Mouse (Mus musculus) stomach, embryonic 16.5 days (tissue): ENCODE measurements around the gene Phldb2. TPM values are rescaled to one million over a fixed set of nuclear protein-coding genes. Genes with fewer than 3 reads are reported as not detected.
A peak's percentile ranks its signal among the peaks of the same experiment; 100 is the strongest.

Experiments
- ATAC-seq: fragments of 200-750 bp; cut with Nextera tagmentation; 2 replicates; pipeline ENCODE4 v1.8.0; 2017; ENCODE audit warnings: moderate number of reproducible peaks, moderate TSS enrichment; ENCODE audit not compliant: insufficient read depth, low FRiP score
- H3K27ac ChIP-seq: fragments of 300-500 bp; sonication (generic); 2 replicates; pipeline ENCODE4 v1.5.1; 2014; ENCODE audit warnings: low read length
- H3K27me3 ChIP-seq: fragments of 300-500 bp; sonication (generic); 2 replicates; pipeline ENCODE4 v1.6.1; 2014; ENCODE audit warnings: low read length, control low read depth, mixed read lengths; ENCODE audit not compliant: control insufficient read depth, insufficient read depth
- H3K36me3 ChIP-seq: fragments of 300-500 bp; sonication (generic); 2 replicates; pipeline ENCODE4 v1.6.1; 2014; ENCODE audit warnings: low read length; ENCODE audit not compliant: control insufficient read depth, insufficient read depth
- H3K4me1 ChIP-seq: fragments of 300-500 bp; sonication (generic); 2 replicates; pipeline ENCODE4 v1.6.1; 2014; ENCODE audit warnings: low read length, control low read depth, mixed read lengths; ENCODE audit not compliant: control insufficient read depth, insufficient read depth
- H3K4me2 ChIP-seq: fragments of 300-500 bp; sonication (generic); 2 replicates; pipeline ENCODE4 v1.6.1; 2014; ENCODE audit warnings: low read depth, low read length, mixed read lengths
- H3K4me3 ChIP-seq: fragments of 300-500 bp; sonication (generic); replicated peaks from 2 replicates; pipeline ENCODE4 v1.5.1; 2014; ENCODE audit warnings: mild to moderate bottlenecking, low read length
- H3K9ac ChIP-seq: fragments of 300-500 bp; sonication (generic); 2 replicates; pipeline ENCODE4 v1.6.1; 2014; ENCODE audit warnings: low read length
- H3K9me3 ChIP-seq: fragments of 300-500 bp; sonication (generic); replicated peaks from 2 replicates; pipeline ENCODE4 v1.6.1; 2016; ENCODE audit warnings: low read length, control low read depth; ENCODE audit not compliant: control insufficient read depth
- WGBS: fragments of 180-500 bp; shearing (Covaris S2); extraction: QIAGEN DNeasy Blood & Tissue Kit; methylation state at CpG from one replicate; pipeline ENCODE4 v1.1.7; 2014; 5-methylcytosine and 5-hydroxymethylcytosine counted together
- polyA plus RNA-seq: library from polyadenylated mRNA; unstranded; fragments of >200 nt; fragmentation: Nextera tagmentation; extraction: Ambion mirVana; gene quantifications from 2 replicates; pipeline ENCODE4 v1.2.1, GENCODE M21; 2015

The Phldb2 gene
- polyA plus RNA-seq, 1 experiment from 2014 or later: 28.3 TPM

DNA sequence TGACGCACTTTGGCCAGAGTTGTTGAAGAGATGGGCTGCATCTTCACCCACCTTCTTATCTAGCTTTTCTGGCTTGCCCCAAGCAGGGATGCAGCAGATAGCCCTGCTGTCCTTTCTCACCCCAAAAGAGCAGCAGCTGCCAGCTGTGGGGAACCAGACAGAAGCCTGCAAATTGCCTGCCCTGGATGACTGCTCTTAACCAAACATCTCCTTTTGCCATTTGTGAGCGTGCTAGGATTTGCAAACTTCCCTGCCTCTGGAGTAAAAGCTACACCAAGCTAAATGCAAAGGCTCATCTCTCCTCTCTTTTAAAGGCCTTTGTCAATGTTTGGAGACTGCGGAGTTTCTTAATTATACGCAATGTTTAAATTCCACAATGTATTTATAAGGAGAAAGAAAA is 111.0 kb downstream of the Phldb2 start:
- 42% methylated on average over 4 of the region's 4 CpGs for WGBS
- peak overlapping the region; percentile 84 for H3K4me3 ChIP-seq
- H3K36me3 ChIP-seq: no peaks in the 10 kb centered on the region
- 0 out of 2 replicates have a peak overlapping the region, but pooled peaks have one; percentile 34 for H3K27ac ChIP-seq
- no peaks in the 10 kb centered on the region for H3K9me3 ChIP-seq
- peaks cover 29% of the 10 kb centered on the region for H3K4me1 ChIP-seq
- H3K27me3 ChIP-seq: no peaks in the 10 kb centered on the region
- peak overlapping the region; percentile 75 for H3K4me2 ChIP-seq
- no peak for ATAC-seq
- H3K9ac ChIP-seq: peak overlapping the region; percentile 49

DNA sequence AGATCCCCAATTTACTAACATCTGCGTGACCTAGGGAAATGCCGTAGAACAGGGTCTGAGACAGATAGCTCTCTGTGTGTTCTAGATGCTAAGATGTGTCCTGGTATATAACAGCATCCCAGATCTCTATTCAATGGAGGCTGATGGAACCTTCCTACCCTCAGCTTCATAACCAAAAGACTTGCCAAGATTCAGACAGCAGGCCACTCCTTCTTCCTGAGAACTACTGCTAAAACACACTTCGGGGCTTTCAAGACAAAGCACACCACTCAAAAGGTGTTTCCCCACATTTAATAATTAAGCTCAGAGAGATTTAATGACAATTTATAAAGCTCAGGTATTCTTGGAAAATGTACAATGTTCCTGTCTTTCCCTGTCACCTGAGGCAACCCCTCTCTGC is 111.6 kb downstream of the Phldb2 start:
- ATAC-seq: no peak
- H3K36me3 ChIP-seq: no peaks in the 10 kb centered on the region
- H3K9me3 ChIP-seq: no peaks in the 10 kb centered on the region
- H3K9ac ChIP-seq: peak overlapping the region; percentile 49; the same call in 1 of the 2 replicates
- no peak overlapping the region for H3K27ac ChIP-seq
- H3K4me3 ChIP-seq: peak overlapping the region; percentile 84
- H3K27me3 ChIP-seq: no peaks in the 10 kb centered on the region
- 56% methylated on average over 3 of the region's 3 CpGs for WGBS
- H3K4me2 ChIP-seq: peak overlapping the region; percentile 75
- H3K4me1 ChIP-seq: peaks cover 29% of the 10 kb centered on the region

DNA sequence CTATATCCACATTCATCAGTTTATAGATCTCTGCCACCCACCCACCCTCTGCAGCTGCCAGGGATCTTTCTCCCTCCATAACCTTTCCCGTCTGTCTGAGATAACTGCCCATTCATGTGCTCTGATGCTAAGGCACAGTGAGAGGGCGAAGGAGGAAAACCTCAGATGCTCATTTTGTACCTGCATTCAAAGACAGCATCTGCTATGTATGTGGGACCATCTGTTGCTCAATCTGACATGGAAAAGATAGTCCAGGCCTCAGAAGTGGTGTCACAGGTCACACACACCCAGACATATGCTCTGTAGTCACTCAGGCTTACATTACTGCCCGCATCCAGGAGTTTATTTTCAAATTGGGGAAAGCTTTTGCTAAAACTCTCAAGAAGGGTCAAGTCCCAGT is 112.4 kb downstream of the Phldb2 start:
- H3K27ac ChIP-seq: no peak overlapping the region
- H3K4me2 ChIP-seq: no peak overlapping the region
- H3K4me1 ChIP-seq: peaks cover 29% of the 10 kb centered on the region
- WGBS: 85% methylated on average over 3 of the region's 3 CpGs
- H3K36me3 ChIP-seq: no peaks in the 10 kb centered on the region
- no peak for ATAC-seq
- no peak overlapping the region for H3K9ac ChIP-seq
- H3K9me3 ChIP-seq: no peaks in the 10 kb centered on the region
- no peaks in the 10 kb centered on the region for H3K27me3 ChIP-seq
- no peak overlapping the region for H3K4me3 ChIP-seq

DNA sequence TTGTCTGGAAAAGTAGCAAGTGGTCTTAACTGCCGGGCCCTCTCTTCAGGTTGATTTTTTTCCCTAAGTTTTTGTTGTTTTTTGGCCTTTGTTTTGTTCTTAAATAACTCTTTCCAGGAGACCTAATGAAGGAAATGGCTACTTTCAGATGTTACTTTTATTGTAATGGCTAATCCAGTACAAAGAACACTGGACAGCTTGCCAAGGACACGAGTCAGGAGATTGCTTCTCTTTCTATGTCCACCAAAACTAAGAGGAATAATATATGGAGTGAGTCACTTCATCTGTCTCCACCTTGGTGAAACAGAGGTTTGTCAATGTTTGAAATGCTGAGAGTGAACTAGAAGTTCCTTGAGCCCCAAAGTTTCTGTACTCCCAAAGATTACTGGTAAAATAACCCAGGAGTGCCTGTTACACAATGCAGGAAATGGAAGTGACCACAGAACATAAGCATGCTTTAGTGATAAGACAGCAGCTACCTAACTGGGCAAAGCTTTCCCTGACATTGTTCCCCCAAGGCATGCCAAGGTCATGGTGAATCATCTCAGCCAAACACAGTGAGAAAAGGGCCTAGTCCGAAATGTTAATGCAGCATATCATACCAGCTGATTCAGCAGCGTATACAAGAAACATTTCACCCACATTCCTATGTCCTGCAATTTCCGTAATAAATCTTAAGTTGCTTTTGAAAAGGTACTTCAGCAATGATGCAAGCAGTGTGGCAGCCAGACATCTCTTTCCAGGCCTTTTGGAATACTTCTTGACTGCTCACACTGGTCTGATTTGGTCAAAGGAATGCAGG is 115.7 kb downstream of the Phldb2 start:
- ATAC-seq: peak; percentile 88
- Histone ChIP-seq H3K27me3 (no peaks in the 10 kb centered on the region), H3K4me2 (no peak overlapping the region), H3K4me3 (no peak overlapping the region), H3K9me3 (no peaks in the 10 kb centered on the region), H3K36me3 (no peaks in the 10 kb centered on the region), H3K27ac (peak overlapping the region; percentile 60), H3K4me1 (peaks cover 30% of the 10 kb centered on the region), H3K9ac (no peak overlapping the region)
- 31% methylated on average over 5 of the region's 5 CpGs for WGBS

DNA sequence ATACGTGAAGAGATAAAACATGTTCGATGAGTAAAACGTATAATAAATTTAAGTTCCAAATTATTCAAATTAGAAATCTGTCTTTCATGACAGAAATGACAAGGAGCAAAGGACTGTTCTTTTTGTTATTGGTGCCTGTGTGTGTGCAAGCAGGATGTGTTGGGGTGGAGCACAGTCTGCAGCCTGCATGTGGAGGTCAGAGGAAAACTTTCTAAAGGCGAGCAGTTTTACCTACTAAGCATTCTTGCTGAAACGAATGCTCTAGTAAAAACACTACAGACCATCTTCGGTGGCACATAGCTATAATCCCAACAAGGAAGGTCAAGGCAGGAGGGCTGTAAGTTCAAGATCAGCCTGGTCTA is 120.7 kb downstream of the Phldb2 start:
- Histone ChIP-seq H3K4me1 (peaks cover 29% of the 10 kb centered on the region), H3K27me3 (no peaks in the 10 kb centered on the region), H3K4me3 (no peak overlapping the region), H3K9me3 (no peaks in the 10 kb centered on the region), H3K9ac (no peak overlapping the region), H3K36me3 (no peaks in the 10 kb centered on the region), H3K27ac (no peak overlapping the region; the same call in 1 of the 2 replicates), H3K4me2 (no peak overlapping the region)
- 19% methylated on average over 6 of the region's 6 CpGs for WGBS
- ATAC-seq: no peak; the same call in 1 of the 2 replicates

DNA sequence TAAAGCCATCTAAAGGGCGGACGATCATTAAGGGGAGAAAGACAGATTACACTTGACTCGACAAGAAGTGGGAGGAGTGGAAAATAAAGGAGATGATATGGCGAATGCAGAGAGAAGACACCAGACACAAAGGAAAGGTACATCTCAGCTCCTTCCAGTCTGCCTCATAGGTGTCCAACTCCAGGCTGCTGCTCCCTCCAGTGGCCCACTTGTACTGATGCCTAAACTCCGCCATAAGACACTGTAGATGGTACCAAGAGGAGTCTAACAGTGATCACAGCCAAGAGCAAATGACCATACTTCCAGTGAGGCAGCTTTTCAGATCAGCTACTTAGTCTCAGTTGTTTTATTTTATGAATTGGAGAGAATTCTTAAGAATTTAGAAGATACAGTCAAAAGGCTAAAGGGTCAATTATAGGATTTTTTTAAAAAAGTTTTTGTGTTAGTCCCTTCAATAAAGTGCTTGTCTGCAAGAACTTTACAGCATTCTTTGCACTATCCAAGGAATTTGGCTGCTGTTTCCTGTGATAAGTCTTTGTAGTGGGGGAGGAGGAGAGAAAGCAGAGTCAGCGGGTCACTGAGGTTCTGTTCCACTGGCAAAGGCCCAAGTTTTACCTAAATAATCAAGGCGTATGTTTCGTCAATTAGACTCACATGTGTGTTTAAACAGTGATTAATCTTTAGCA is 121.2 kb downstream of the Phldb2 start:
- Histone ChIP-seq H3K36me3 (no peaks in the 10 kb centered on the region), H3K27me3 (no peaks in the 10 kb centered on the region), H3K4me2 (no peak overlapping the region), H3K4me1 (peaks cover 27% of the 10 kb centered on the region), H3K27ac (peak overlapping the region; percentile 55), H3K9me3 (no peaks in the 10 kb centered on the region), H3K9ac (no peak overlapping the region), H3K4me3 (no peak overlapping the region)
- WGBS: 36% methylated on average over 8 of the region's 8 CpGs
- ATAC-seq: no peak

DNA sequence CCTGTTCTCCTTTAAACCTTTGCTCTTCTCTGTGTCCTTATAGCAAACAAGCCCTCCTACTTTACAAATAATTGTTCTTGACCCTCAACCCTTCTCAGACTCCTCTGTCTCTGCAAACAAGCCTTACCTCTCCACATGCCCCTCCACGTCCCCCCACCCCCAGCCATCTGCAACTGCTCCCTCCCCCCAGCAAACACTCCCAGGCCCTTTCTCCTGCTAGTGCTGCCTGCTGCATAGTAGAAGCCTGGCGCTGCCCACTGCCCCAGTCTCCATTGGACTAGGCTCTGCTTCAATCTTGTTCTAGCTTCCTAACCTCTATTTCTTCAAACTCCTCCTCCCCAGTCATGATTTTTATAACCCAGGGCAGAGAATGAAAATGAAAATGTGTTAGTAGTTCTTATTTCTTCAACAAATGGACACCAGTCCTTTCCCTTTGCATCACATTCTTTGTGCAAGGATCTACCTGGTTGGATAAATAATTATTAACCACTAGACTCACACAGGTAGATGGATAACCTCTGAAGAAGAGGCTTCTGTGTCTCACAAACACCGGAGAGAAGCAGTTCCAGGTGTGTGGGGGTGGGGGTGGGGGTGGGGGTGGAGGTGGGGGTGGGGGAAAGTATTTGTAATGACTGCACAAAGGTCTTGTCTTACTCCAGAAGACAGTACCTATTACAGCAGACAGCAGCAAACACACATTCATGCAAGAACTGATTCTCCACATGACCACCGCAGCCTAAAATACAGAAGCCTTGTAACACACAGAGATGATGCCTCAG is 122.1 kb downstream of the Phldb2 start:
- H3K27me3 ChIP-seq: no peaks in the 10 kb centered on the region
- 33% methylated on average over 4 of the region's 4 CpGs for WGBS
- peaks cover 27% of the 10 kb centered on the region for H3K4me1 ChIP-seq
- H3K9me3 ChIP-seq: no peaks in the 10 kb centered on the region
- no peak overlapping the region for H3K4me3 ChIP-seq
- no peaks in the 10 kb centered on the region for H3K36me3 ChIP-seq
- H3K27ac ChIP-seq: peak overlapping the region; percentile 66
- H3K4me2 ChIP-seq: no peak overlapping the region; the same call in 1 of the 2 replicates
- H3K9ac ChIP-seq: no peak overlapping the region; the same call in 1 of the 2 replicates
- no peak for ATAC-seq

DNA sequence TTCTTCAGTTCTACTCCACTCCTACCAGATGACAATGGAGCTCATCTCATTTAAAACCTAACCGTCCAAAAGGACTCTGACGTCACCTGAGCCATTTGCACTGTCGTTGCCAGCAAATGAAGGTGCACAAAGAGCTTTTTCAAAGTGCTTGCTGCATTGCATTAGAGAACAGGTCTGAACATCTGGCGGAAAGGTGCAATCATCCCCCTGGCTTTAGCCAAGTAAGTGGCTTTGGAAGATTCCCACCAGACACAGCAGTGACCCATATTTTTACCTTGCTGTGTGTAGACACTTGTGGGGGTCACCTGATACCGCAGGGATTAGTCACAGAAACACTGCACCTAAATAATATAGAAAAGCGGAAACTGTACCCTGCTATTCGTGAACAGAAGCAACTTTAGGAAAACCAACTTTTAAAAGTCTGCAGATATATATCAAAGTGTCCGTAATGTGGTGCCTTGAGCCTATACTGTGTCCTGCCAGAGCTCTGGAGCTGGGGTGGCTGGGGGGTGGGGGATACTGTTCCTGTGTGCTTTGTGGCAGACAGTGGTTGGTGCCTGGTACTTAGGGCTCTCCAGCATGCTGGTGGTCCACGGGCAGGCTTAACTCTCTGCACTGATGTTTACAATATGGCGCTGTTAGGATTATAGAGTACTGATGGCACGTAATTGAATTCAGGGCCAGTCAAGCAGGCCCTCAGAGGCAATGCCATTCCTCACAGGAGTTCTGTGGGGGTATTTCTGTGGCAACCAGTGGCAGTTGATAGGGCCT is 123.1 kb downstream of the Phldb2 start:
- 39% methylated on average over 11 of the region's 11 CpGs for WGBS
- H3K36me3 ChIP-seq: no peaks in the 10 kb centered on the region
- no peaks in the 10 kb centered on the region for H3K27me3 ChIP-seq
- H3K4me1 ChIP-seq: peaks cover 27% of the 10 kb centered on the region
- ATAC-seq: peak; percentile 66
- 0 out of 2 replicates have a peak overlapping the region, but pooled peaks have one; percentile 9 for H3K4me2 ChIP-seq
- H3K9me3 ChIP-seq: no peaks in the 10 kb centered on the region
- no peak overlapping the region for H3K4me3 ChIP-seq
- H3K9ac ChIP-seq: no peak overlapping the region
- peak overlapping the region; percentile 66 for H3K27ac ChIP-seq
